Mouse (Mus musculus) lung, embryonic 16.5 days (tissue): Measurements from ENCODE around the gene Arhgap6. TPM values are rescaled to one million over a fixed set of nuclear protein-coding genes. Genes with fewer than 3 reads are reported as not detected.

Experiments
- ATAC-seq: fragments of 200-750 bp; cut with Nextera tagmentation; 2 replicates; pipeline ENCODE4 v1.8.0; 2017; ENCODE audit warnings: low read depth, mild to moderate bottlenecking, moderate library complexity
- H3K27ac ChIP-seq: fragments of 300-500 bp; sonication (generic); 2 replicates; pipeline ENCODE4 v1.5.1; 2014; ENCODE audit warnings: mild to moderate bottlenecking, control low read depth, low read length
- H3K27me3 ChIP-seq: fragments of 300-500 bp; sonication (generic); 2 replicates; pipeline ENCODE4 v1.6.1; 2014; ENCODE audit warnings: low read depth, low read length, mixed read lengths; ENCODE audit not compliant: control insufficient read depth, insufficient read depth
- H3K36me3 ChIP-seq: fragments of 300-500 bp; sonication (generic); 2 replicates; pipeline ENCODE4 v1.6.1; 2014; ENCODE audit warnings: low read length; ENCODE audit not compliant: control insufficient read depth, insufficient read depth
- H3K4me1 ChIP-seq: fragments of 300-500 bp; sonication (generic); replicated peaks from 2 replicates; pipeline ENCODE4 v1.6.1; 2014; ENCODE audit warnings: low read length, mixed read lengths; ENCODE audit not compliant: control insufficient read depth, insufficient read depth
- H3K4me2 ChIP-seq: fragments of 300-500 bp; sonication (generic); 2 replicates; pipeline ENCODE4 v1.6.1; 2014; ENCODE audit warnings: low read depth, low read length, control low read depth
- H3K4me3 ChIP-seq: fragments of 300-500 bp; sonication (generic); 2 replicates; pipeline ENCODE4 v1.5.1; 2014; ENCODE audit warnings: mild to moderate bottlenecking, low read length, control low read depth
- H3K9ac ChIP-seq: fragments of 300-500 bp; sonication (generic); 2 replicates; pipeline ENCODE4 v1.6.1; 2014; ENCODE audit warnings: low read length, control low read depth
- H3K9me3 ChIP-seq: fragments of 300-500 bp; sonication (generic); 2 replicates; pipeline ENCODE4 v1.6.1; 2016; ENCODE audit warnings: low read length; ENCODE audit not compliant: control insufficient read depth
- WGBS: fragments of 180-500 bp; shearing (Covaris S2); extraction: QIAGEN DNeasy Blood & Tissue Kit; methylation state at CpG from one replicate; pipeline ENCODE4 v1.1.7; 2014; 5-methylcytosine and 5-hydroxymethylcytosine counted together
- polyA plus RNA-seq: library from polyadenylated mRNA; unstranded; fragments of >200 nt; fragmentation: Nextera tagmentation; extraction: Ambion mirVana; gene quantifications from 2 replicates; pipeline ENCODE4 v1.2.1, GENCODE M21; 2015

Arhgap6 gene
- polyA plus RNA-seq, 1 experiment from 2014 or later = 13.7 TPM

GRCm38 (mm10) chrX:169037401-169037800 is 242.5 kb downstream of the Arhgap6 start:
- Histone ChIP-seq H3K27me3 (no peaks in the 10 kb centered on the region), H3K9ac (peak overlapping the region; percentile 65), H3K4me3 (peak overlapping the region; percentile 54), H3K9me3 (no peaks in the 10 kb centered on the region), H3K36me3 (no peaks in the 10 kb centered on the region), H3K4me1 (no peaks in the 10 kb centered on the region), H3K27ac (peak overlapping the region; percentile 76; the same call in 1 of the 2 replicates), H3K4me2 (peak overlapping the region; percentile 54)
- ATAC-seq = no peak
- 32% methylated on average over 4 of the region's 4 CpGs for WGBS

GRCm38 (mm10) chrX:169043872-169044271 is 249.0 kb downstream of the Arhgap6 start:
- Histone ChIP-seq H3K9me3 (no peaks in the 10 kb centered on the region), H3K27me3 (no peaks in the 10 kb centered on the region), H3K36me3 (no peaks in the 10 kb centered on the region), H3K4me3 (no peak overlapping the region), H3K9ac (no peak overlapping the region), H3K4me1 (no peaks in the 10 kb centered on the region), H3K27ac (no peak overlapping the region), H3K4me2 (no peak overlapping the region)
- no peak for ATAC-seq
- WGBS = 63% methylated on average over 1 of the region's 1 CpGs

- Histone ChIP-seq H3K9ac (no peak overlapping the region), H3K9me3 (no peaks in the 10 kb centered on the region), H3K4me1 (no peaks in the 10 kb centered on the region), H3K36me3 (no peaks in the 10 kb centered on the region), H3K4me3 (no peak overlapping the region), H3K27me3 (no peaks in the 10 kb centered on the region), H3K4me2 (no peak overlapping the region), H3K27ac (no peak overlapping the region)
- 36% methylated on average over 3 of the region's 3 CpGs for WGBS
- ATAC-seq = no peak
These were observed 252.7 kb downstream of the Arhgap6 start for GRCm38 (mm10) chrX:169047595-169047994.

GRCm38 (mm10) chrX:169049550-169049949 is 254.7 kb downstream of the Arhgap6 start:
- no peak overlapping the region for H3K4me2 ChIP-seq
- H3K27me3 ChIP-seq = no peaks in the 10 kb centered on the region
- no peak overlapping the region for H3K27ac ChIP-seq
- no peaks in the 10 kb centered on the region for H3K36me3 ChIP-seq
- ATAC-seq = no peak
- H3K4me1 ChIP-seq = no peaks in the 10 kb centered on the region
- H3K9me3 ChIP-seq = no peaks in the 10 kb centered on the region
- H3K9ac ChIP-seq = no peak overlapping the region
- H3K4me3 ChIP-seq = no peak overlapping the region

GRCm38 (mm10) chrX:169053907-169054476 is 259.1 kb downstream of the Arhgap6 start:
- WGBS = 36% methylated on average over 5 of the region's 5 CpGs

GRCm38 (mm10) chrX:169062555-169062954 is 267.7 kb downstream of the Arhgap6 start:
- H3K9ac ChIP-seq = no peak overlapping the region
- H3K4me1 ChIP-seq = no peaks in the 10 kb centered on the region
- H3K36me3 ChIP-seq = no peaks in the 10 kb centered on the region
- no peaks in the 10 kb centered on the region; the same call in 1 of the 2 replicates for H3K27me3 ChIP-seq
- no peaks in the 10 kb centered on the region; the same call in 1 of the 2 replicates for H3K9me3 ChIP-seq
- no peak overlapping the region for H3K4me2 ChIP-seq
- no peak for ATAC-seq
- H3K4me3 ChIP-seq = no peak overlapping the region
- H3K27ac ChIP-seq = no peak overlapping the region

More at GRCm38 (mm10) chrX:169053907-169054476, 259.1 kb downstream of the Arhgap6 start:
- Histone ChIP-seq H3K27ac (peak overlapping the region; percentile 47; the same call in 1 of the 2 replicates), H3K9ac (no peak overlapping the region), H3K36me3 (no peaks in the 10 kb centered on the region), H3K4me2 (no peak overlapping the region), H3K9me3 (no peaks in the 10 kb centered on the region), H3K27me3 (no peaks in the 10 kb centered on the region; the same call in 1 of the 2 replicates), H3K4me1 (no peaks in the 10 kb centered on the region), H3K4me3 (no peak overlapping the region)
- no peak; the same call in 1 of the 2 replicates for ATAC-seq

- 50% methylated on average over 3 of the region's 3 CpGs for WGBS
These were observed 270.4 kb downstream of the Arhgap6 start for GRCm38 (mm10) chrX:169065298-169065697.

GRCm38 (mm10) chrX:169065922-169066321 is 271.0 kb downstream of the Arhgap6 start:
- ATAC-seq = no peak
- no peaks in the 10 kb centered on the region for H3K36me3 ChIP-seq
- 56% methylated on average over 1 of the region's 1 CpGs for WGBS
- H3K4me1 ChIP-seq = no peaks in the 10 kb centered on the region
- no peak overlapping the region for H3K4me3 ChIP-seq
- no peaks in the 10 kb centered on the region; the same call in 1 of the 2 replicates for H3K9me3 ChIP-seq
- H3K27ac ChIP-seq = no peak overlapping the region
- no peak overlapping the region for H3K9ac ChIP-seq
- H3K4me2 ChIP-seq = no peak overlapping the region
- no peaks in the 10 kb centered on the region for H3K27me3 ChIP-seq

More at GRCm38 (mm10) chrX:169065298-169065697, 270.4 kb downstream of the Arhgap6 start:
- H3K27ac ChIP-seq = no peak overlapping the region
- H3K4me2 ChIP-seq = no peak overlapping the region
- H3K9ac ChIP-seq = no peak overlapping the region
- ATAC-seq = no peak
- no peaks in the 10 kb centered on the region for H3K36me3 ChIP-seq
- H3K9me3 ChIP-seq = no peaks in the 10 kb centered on the region; the same call in 1 of the 2 replicates
- H3K27me3 ChIP-seq = no peaks in the 10 kb centered on the region
- no peak overlapping the region for H3K4me3 ChIP-seq
- H3K4me1 ChIP-seq = no peaks in the 10 kb centered on the region

- WGBS = 60% methylated on average over 2 of the region's 2 CpGs
- Histone ChIP-seq H3K4me2 (no peak overlapping the region), H3K4me1 (no peaks in the 10 kb centered on the region), H3K9ac (no peak overlapping the region), H3K27ac (no peak overlapping the region), H3K27me3 (no peaks in the 10 kb centered on the region), H3K36me3 (no peaks in the 10 kb centered on the region), H3K9me3 (no peaks in the 10 kb centered on the region), H3K4me3 (no peak overlapping the region)
- ATAC-seq = no peak
These were observed 280.1 kb downstream of the Arhgap6 start for GRCm38 (mm10) chrX:169075020-169075419.
